Mouse (Mus musculus) layer of hippocampus, postnatal 36 days (tissue): Measurements from ENCODE around the gene Nkx3-2. TPM values are rescaled to one million over a fixed set of nuclear protein-coding genes. Genes with fewer than 3 reads are reported as not detected.

ENCODE experiments used
- DNase-seq, 2 experiments: peaks; one replicate each; pipeline ENCODE4 v3.0.0; 2022
- total RNA-seq, 2 experiments: library from RNA; stranded (reverse); gene quantifications; 2 replicates each; pipeline ENCODE4 v1.2.3; 2021

Nkx3-2 gene
- total RNA-seq = not detected

DNA sequence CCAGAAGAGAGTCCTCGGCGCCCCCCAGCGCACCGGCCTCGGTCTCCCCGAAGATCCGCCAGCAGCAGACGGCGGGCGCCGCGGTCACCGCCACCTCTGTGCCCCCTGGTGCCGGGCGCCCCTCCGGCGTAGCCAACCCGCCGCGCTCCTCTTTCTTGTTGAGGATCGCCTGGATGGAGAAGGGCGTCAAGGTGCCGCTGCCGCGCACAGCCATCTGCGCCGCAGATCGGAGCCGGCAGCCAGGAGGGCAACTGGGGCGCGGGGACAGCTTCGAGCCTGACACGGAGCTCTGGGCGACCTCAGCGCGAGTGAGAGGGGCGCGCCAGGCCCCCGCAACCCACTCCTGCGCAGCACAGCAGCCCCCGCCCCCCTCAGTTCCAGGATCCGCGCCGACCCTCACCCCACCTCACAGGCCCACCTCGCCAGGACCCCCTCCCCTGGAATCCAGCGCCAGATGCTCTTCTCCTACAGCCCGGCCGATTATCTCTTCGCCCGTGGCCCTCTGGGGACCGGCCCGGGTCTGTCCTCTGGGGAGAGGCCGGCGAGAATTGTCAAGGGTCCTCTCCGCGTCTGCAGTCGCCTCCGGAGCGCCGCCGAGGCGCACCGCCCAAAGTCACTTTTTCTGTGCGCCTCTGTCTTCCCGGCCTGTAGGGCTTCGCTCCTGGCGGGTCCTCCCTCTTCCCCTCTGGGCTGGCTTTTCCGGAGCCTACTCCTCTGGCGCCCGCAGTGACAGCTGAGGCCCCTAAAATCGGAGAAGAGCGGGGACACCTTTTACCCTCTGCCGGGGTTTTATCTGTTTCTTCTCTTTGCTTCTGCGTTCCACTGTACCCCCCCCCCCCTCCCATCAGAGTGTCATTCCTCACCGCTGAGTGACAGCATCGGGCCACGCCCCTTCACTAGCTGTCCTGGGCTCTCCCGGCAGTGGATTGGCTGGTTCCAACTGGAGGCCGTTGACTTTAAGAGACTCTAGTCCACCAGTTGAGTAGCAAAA lies at the start of gene Nkx3-2:
Gene Nkx3-2 (minus strand): TSS at position 771 of the 991 bp plus-strand sequence.
- no peak for DNase-seq

DNA sequence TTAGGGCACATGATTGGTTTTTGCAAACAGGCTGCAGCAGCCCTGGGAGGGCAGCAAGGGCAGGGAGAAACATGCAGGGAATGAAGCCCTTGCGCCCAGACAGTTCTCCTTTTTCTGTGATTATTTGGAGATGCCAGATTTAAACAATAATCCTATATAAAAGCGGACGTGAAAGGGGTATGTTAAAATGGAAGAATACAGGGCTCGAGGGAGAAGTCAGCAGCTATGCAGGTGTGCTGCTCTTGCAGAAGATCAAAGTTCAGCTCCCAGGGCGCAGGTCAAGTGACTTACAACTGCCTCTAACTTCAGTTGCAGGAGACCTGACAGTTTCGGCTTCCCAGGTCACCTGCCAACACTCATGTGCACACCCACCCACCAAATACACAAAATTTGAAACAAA lies 48.2 kb upstream of the Nkx3-2 start:
- DNase-seq = no peak

DNA sequence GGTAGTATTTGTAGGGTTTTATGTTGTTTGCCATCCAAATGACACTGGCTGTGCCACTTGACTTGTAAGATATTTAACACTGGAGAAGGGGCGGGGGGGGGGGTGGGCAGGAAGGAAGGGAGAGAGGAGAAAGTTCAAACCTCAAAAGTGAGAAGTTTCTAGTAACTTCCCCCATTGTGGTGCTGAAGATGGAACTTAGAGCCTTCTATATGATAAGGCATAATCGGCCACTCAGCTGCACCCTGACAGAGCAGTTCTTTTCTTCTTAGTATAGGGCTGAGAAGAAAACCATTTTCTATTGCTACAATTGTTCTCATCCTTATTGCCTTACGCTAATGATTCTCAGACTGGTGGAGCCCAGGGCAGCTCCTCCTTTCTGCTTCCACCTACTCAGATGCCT lies 47.0 kb upstream of the Nkx3-2 start:
- no peak for DNase-seq

DNA sequence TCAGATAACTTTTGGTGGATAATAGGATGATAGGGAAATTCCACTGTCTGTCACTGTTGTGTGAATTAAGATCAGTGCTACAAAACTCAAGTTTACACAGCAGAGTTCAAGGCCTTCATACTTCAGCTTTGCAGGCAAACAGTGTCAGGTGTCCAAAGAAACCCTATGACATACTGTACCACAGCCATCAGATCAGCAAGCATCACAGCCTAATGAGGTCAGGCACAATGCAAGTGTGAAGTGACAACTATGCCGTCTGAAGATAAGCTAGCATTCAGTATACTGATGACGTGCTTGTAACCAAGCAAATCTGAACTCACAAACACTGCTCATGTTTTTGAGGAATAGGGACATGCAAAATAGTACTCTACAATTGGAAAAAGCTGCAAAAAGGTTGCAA lies 43.1 kb upstream of the Nkx3-2 start:
- no peak for DNase-seq

DNA sequence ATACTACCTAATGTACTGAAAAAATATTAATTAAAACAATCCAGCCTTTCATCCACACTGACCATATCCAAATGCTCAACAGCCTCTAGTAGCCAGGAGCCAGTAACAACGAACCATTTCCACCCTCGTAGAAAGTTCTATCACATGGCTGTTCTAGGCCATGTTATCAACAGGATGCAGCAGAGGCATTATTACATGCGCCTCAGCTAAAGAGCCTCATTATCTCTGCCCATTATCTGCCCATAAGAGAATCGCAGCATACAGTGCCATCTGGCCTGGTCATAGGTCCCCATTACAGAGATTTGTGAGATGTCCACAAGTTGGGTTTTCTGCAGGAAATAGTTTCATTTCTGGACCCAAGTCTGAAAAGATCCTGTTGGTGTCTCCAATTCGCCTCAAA lies 41.9 kb upstream of the Nkx3-2 start:
- DNase-seq = no peak

DNA sequence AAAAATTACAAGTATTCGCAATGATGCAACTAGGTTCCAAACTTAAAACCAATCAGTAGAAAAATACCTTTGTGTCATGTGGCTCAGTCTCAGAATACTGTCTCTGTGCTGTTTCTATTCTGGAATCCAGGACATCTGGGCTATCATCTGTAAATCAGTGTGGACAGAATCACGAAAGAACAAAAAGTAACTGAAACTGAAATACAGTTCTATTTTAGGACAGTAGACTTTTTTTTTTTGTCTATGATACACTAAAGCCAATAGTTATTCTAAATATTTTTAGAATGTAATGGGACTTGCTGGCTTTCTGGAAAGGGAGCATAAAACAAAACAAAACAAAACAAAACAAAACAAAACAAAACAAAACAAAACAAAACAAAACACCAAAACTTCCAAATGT lies 40.8 kb upstream of the Nkx3-2 start:
- no peak for DNase-seq

DNA sequence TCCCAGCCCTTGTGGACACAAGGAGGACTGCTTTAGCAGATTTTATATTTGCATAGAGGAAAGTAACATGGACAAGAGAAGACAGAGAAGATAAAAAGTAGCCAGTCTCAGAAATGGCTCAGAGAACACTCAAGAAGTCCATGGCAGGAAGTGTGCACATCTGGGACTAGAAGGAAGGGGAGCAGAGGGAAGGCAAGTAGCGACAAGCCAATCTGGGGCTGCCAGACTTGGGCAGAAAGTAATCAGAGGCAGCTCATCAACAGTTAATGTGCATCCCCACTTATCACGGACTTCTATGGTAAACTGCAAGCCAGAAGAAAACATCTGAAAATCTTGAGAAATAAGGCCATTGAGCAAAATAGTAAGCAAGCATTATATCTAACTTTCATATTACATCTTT lies 40.3 kb upstream of the Nkx3-2 start:
- DNase-seq = no peak

DNA sequence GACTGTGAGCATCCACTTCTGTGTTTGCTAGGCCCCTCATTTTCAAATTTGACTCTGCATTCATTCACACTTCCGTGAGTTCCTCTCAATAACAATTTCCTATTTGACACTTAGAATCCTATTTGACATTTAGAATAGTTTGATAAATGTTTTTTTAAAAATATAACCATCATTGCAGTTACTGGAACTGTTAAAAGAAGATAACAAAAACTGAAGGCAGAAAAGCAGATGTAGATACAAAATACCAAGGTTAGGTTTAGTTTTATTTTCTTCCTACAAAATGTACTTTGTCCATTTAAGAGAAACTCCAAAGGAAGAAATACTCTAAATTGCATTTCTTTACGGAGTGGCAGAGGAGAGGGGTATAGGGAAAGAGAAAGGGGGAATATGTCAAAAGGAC lies 37.3 kb upstream of the Nkx3-2 start:
- DNase-seq = no peak

DNA sequence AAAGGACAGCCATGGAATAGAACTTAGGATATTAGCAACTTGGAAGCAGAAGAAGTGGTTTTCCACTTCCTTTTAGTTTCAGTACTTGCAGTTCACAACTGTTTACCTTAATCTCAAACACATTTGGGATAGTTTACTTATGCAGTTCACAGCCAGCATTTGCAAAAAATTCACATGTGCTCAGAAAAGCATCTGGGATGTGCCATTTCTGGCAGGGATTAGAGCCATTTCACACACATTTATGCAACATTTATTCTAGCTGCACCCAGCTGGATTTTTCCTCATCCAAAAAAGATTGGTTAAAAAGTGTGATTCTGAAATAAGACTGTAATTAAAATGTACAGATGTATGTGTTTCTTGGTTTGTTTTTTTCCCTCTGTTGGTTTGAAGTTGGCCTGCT lies 30.1 kb upstream of the Nkx3-2 start:
- DNase-seq = no peak

DNA sequence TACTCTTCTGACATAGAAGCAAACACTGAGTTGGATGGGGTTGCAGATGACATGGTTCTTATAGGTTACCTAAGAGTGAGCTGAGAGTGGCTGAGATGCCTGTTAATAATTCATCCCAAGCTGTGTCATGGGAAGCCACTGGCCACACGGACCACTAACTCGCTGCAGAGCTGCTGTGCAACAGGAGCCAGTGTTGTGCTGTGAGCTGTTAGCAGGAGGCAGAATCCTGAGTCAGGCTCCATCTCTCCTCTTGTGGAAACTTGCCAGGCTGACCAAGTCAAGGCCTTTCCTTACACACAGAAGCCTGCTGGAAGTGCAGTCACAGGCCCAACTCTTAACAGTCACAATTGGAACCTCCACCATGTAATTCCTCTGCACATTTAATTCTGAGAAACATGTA lies 26.2 kb upstream of the Nkx3-2 start:
- DNase-seq = no peak

DNA sequence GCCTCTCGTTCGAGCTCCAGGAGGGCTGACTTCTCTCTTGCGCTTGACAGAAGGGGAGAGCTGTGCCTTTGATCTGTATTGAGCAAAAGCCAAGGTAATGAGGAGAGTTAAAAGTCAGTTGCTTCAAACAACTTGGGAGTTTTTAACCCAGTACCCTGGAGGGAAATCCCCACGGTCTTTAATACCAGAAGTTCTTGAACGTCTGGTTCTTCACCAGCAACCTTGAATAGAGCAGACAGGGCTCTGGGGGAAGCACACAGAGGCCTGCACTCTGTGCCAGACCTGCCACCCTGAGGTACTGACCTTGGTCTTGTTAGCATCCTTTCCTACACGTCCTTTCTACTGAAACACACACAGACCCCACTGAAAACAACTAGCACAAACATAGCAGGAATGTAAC lies 24.6 kb upstream of the Nkx3-2 start:
- DNase-seq = no peak

DNA sequence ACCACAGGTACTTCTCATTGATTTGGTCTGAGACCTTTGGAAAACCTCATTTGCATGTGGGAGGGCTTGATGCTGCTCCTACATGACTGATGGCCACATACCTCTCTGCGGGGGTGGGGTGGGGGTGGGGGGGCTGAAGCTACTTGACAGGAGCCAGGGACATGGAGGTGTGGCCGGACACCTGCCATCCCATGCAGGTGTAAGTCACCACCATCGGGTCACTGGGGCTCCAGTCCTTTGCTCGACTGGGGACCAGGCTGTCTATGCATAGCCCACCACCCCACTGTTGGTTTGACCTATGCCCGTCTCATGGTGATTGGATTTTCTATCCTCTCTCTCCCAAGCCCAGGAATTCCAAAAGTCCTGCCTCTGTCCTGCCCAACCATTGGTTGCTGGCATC lies 17.6 kb upstream of the Nkx3-2 start:
- no peak for DNase-seq

DNA sequence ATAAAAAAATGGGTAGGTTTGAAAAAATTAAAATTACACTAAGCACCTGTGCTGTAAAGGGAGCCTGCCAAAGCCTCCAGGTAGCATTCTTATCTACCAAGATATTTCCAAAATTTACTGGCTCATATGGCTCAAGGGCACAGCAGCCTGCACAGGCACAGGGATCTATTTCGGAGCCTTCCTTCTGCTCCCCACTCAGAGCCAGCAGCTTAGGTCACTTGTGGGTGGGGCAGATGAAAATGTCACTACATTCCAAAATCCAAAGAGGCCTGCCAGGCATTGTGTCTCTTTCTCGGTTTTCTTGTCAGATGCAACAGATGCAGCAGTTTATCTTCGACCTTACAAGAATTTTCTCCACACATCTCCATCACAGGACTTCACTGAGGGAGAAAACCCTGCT lies 15.7 kb upstream of the Nkx3-2 start:
- DNase-seq = no peak

DNA sequence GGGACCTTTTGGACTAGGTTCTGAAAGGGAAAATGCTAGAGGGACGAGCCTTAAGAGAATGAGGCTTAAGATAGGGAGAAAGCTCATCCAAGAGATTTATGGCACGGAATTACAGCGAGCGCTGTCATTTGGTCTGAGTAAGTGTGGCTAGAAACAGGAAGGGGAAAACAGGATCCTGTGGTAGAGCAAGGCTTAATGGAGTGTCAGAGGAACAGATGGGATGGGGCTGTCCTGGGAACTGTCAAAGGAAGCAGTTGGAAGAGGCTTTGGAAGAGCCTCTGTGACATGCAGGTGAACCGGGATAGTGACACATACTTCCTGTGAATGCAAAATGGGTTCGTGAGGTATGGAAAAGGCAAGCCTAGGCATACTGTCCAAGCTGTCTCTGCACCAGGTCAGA lies 11.4 kb upstream of the Nkx3-2 start:
- no peak for DNase-seq

DNA sequence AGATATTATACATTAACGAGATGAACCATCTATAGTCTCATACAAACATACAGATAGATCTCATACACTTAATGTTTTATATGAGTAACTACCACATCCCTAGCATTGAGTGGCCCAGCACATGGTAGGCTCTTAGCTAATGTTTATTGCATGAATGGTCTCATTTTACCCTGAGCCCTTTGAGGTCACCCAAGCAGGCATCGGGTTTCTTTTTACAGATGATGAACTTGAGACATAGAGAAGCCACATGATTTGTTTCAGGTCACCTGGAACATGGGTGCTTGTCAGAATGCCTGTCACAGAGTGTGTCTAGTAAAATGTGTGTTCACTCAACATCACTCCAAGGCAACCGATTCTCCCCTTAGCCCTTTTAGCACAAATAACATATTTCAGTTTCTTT lies 11.0 kb upstream of the Nkx3-2 start:
- DNase-seq = no peak

DNA sequence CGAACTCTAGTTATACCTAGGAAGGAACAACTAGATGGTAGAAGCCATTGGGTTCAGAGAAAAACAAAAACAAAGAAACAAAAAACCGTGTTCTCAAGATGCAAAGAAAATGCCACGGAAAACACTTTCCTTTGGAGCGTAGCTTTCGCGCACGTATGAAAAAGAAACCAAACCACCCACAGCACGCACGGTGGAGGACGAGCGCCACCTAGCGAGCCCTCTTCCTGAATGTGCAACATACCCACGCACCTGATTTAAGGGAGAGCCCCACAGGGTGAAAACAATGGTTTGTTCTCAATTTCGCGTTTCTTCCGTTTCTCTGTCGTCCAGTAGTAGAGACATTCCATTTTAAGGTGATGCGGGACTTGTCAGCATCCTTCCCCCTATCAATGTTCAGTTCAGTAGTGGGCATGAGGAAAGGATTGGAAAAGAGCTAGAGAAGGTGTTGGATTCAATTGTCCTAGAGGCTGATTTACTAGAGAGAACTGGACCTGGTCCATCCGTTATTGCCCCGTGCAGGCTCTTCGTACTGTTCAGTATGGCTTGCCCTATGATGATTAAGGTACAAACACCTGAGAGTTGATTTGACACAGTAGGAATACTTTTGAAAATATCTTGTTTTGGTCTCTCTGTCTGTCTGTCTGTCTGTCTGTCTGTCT lies 4.2 kb upstream of the Nkx3-2 start:
- peak; percentile 75 to 80 for DNase-seq

DNA sequence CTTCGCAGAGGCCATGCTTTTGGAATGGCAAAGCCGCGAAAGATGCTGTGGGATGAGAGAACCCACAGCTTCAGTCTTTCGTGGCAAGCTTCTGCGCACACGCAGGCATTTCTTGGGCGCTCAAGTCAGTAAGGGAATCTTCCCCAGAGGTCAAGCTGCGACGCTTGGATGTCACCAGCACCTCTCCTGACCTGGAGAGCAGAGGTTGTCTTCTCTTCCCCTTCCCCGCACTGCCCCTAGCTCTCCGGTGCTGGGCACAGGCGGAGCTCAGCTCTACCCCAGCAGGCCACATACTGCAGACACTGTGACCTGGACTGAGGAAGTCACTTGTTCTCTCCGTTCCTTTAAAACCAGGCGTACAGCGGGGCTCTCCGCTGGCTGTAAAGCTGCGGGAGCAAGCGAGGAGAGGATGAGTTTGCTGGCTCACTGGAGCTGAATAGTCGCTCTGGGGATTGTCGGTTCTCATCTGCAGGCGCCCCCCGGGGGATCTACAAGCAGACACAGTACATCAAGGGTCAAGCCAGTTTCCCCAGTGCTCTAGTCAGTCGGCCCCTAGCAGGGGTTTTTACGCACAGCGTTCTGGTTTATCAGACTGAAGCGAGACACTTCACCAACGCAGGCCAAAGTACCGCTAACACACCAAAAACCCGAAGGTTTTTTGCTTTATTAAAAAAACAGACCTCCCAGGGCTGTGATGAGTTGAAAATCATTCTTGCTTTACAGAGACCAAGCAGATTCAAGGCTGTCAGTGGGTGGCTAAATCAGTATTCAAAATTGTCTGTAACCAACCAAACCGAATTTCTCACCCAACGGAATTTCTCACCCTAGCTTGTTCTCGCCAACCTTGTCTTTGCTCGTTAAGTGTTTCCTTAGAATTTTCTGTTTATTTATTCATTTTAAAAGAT lies 3.2 kb upstream of the Nkx3-2 start:
- no peak for DNase-seq

DNA sequence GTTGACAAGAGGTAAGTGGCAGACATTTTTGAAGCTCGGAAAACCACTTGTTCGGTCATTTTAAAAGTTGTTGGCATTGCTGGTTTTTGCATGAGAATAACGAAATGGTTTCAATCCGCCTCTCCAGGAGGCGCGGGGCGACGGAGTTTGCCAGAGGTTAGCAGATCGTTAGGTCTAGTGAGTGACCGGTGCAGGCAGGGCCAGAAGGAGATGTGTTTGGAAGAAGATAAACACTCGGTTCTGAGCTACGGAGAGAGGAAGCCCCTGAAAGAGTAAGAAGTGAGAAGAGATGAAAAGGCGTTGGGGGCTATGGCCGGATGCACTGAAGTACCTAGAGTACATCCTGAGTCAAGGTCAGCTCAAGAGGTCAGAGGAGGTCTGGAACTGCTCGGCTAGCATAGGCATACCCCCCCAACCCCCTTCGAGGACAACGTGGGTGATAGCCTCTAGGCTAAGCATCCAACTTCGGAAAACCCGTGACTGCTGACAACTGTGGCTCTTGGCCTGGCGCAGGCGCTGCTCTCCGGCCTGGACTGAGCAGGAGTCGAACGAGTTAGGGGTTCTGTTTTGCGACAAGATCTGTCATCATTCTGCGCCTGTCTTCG lies 2.2 kb upstream of the Nkx3-2 start:
- DNase-seq = no peak

DNA sequence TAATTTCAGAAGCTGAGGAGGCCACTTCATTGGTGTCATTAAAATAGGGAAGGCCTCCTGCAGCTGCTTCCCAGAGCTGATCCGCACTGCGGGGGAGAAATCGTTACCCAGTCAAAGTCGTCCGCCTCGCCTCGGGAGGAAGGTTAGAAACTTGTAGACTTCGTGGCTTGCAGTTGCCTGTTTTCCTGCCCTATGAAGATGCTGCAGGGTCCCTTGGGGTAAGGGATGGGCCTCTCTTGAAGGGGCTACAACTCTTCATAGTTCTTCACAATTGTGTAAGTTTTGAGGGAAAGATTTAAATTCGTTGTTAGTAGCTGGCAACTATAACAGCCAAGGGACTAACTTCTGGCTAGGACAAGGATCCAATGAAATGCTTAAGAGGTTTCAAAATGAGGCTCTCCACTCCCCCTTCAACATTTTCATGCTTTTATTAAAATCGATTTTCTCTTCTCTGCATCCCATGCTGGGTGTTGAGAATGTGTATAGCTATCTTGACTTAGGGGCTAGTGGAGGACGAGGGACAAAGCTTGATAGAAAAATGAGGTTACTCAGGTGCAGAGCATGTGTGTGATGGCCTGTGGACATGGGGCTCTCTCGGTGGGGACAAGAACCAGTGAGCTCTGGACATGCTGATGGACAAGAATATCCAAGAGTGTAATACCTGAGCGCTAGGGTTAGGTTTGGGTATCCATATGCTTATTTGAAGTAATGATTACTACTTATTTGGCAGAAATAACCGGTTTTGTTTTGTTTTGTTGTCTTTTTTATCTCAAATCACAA lies 1.5 kb upstream of the Nkx3-2 start:
- no peak for DNase-seq

DNA sequence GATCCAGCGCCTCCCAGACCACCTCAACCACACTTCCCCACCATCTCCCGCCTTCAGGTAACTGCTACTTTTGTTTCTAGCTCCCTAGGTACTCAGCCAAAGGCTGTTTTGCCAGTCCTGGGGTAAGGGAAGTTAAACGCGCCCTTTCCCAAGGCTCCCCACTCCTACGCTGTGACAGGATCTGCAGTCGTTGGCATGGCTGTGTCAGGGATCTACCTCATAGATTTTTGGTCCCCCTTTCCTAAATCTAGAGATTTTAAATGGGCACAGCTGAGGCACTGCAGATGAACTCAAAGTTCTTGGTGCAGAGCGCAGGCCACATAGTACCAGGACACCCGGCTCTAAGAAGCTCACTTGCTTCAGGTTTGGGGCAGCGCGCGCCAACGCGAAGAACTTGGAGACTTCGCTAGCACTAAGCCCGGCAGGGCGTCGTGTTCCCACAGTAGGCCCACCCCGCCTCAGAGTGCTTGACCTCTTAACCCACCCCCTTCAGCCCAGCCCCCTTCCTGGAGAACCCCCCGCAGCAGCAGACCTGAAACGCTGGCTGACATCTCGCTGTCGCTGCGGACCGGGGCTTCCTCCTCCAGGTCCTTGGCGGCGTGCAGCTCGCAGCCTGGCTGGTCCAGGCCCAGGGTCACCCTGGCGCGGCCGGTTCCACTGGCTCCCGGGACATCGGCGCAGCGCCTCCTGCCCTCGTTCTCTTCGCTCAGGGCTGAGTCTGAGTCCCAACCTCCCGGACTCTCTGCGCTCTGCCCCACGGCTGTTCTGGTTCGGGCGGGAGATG lies 1.2 kb downstream of the Nkx3-2 start:
- no peak for DNase-seq
